Mouse (Mus musculus) layer of hippocampus, postnatal 10 days (tissue): ENCODE data around the gene Gm4559. TPM values are rescaled to one million over a fixed set of nuclear protein-coding genes. Genes with fewer than 3 reads are reported as not detected.
"Not testable (repeated sequence)": the region's sequence is repeated elsewhere in the genome, so short reads cannot be mapped to it uniquely, and the experiment has no call there.

Experiments
- DNase-seq, 2 experiments: peaks; one replicate each; pipeline ENCODE4 v3.0.0; 2021; ENCODE audit warnings: low spot score in 2 of 2
- long read RNA-seq: library from polyadenylated mRNA; stranded (forward); transcript quantifications from one replicate; pipeline ENCODE4 v2.0.0, GENCODE M21; 2023
- total RNA-seq, 2 experiments: library from RNA; stranded (reverse); gene quantifications; 2 replicates each; pipeline ENCODE4 v1.2.3; 2021

Gm4559 gene
- not detected for total RNA-seq
- long read RNA-seq = 0 reads

DNA sequence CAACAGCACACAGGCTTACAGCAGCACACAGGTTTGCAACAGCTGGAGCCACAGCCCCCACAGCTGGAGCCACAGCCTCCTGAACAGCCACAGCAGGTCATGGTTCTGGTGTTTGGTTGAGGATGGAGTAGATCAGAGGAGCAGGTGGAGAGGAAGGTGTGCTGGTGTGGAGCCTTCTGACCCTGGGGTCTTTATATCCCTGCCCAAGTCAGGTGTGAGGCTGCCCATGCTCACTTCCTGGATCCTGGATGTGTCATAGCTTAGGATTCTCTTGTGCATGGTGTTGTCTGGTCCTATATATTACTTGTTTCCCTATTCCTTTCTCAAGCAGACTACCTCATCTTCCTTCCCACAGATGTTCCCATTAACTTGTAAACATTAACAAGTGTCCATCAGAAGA lies at the start of gene Gm4559:
TSS of gene Gm4559 (minus strand) at position 101 of the 400 bp plus-strand sequence.
- not testable (repeated sequence) for DNase-seq

- DNase-seq = no peak
Measured at GRCm38 (mm10) chr7:142323396-142324117, 49.4 kb upstream of the Gm4559 start.

- no peak for DNase-seq
Measured at GRCm38 (mm10) chr7:142322641-142323040, 48.5 kb upstream of the Gm4559 start.

- DNase-seq = not testable (repeated sequence)
Measured at GRCm38 (mm10) chr7:142321637-142322306, 47.6 kb upstream of the Gm4559 start.

DNA sequence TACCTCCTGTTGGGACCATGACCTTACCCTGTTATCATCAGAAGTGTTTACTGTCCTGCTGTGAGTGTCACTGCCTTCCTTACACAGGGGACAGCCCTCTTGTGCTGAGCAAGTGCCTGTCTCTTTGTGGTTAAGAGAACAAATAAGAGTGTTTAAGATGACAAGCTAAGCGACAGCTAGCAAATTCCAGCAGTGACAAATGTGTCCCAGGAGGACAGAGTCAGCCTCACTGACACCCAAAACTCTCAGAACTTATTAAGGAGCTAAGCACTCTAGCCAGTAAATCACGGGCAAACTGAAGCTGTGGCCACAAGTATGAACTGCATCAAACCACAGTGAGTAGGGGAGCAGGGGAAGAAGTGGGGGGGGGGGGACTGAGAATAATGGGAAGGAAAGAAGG lies 46.7 kb upstream of the Gm4559 start:
- no peak for DNase-seq

- no peak for DNase-seq
Measured at GRCm38 (mm10) chr7:142319124-142319523, 45.0 kb upstream of the Gm4559 start.

DNA sequence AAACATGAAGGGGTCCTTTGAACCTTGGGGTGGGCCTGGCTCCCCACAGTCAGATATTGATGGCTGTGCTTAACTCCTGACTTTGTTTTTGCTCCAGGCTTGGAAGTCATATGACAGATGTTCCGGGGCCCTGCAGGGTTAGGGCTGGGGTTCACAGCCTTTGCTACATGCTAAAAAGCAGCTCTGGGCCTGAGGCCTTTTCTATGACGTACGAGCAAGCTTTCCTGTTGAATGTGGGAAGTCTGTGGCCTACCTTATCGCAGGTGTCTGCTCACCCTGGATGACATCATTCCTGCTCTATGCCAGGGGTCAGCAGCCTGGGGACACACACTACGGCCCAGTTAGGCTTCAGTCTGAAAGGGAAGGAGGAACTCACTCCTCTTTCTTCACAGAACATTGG lies 43.1 kb upstream of the Gm4559 start:
- no peak for DNase-seq

GRCm38 (mm10) chr7:142316558-142316957 lies 42.4 kb upstream of the Gm4559 start:
- DNase-seq = peak; percentile 65 to 67

- DNase-seq = no peak
Measured at GRCm38 (mm10) chr7:142314600-142315285, 40.6 kb upstream of the Gm4559 start.

DNA sequence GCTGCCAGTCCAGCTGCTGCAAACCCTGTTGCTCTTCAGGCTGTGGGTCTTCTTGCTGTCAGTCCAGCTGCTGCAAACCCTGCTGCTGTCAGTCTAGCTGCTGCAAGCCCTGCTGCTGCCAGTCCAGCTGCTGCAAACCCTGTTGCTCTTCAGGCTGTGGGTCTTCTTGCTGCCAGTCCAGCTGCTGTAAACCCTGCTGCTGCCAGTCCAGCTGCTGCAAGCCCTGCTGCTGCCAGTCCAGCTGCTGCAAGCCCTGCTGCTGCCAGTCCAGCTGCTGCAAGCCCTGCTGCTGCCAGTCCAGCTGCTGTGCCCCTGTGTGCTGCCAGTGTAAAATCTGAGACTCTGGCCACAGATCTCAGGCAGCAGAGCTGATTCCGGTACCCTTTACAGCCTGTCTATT lies 29.8 kb upstream of the Gm4559 start:
- not testable (repeated sequence) for DNase-seq

GRCm38 (mm10) chr7:142303249-142303648 lies 29.1 kb upstream of the Gm4559 start, which contains the start of gene Krtap5-4:
Gene Krtap5-4, plus strand, starts transcription at chr7:142303549.
- no peak for DNase-seq

DNA sequence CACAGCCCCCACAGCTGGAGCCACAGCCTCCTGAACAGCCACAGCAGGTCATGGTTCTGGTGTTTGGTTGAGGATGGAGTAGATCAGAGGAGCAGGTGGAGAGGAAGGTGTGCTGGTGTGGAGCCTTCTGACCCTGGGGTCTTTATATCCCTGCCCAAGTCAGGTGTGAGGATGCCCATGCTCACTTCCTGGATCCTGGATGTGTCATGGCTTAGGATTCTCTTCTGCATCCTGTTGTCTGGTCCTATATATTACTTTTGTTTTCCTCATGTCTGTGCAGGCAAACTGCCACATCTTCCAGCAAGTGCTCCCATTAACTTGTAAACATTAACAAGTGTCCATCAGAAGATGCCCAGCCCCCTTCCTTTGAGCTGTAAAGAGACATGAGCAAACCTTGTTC lies 22.9 kb upstream of the Gm4559 start, which contains the start of gene Krtap5-1:
TSS of gene Krtap5-1 (minus strand) at position 101 of the 400 bp plus-strand sequence.
- not testable (repeated sequence) for DNase-seq

DNA sequence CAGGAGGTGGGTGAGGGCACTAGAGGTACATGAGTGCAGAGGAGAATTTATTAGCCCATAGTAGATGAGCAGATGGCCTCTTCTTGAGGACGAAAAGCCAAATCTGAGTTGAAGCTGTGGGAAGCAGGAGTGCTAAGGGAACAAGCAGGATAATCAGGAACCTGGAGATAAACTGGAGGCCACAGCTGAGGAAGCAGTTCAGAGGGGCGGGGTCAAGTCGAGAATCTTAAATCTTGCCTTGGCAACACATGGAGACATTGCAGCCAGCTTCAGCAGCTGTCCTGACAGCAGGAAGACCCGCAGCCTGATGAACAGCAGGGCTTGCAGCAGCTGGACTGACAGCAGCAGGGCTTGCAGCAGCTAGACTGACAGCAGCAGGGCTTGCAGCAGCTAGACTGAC lies 21.9 kb upstream of the Gm4559 start:
- DNase-seq = not testable (repeated sequence)

DNA sequence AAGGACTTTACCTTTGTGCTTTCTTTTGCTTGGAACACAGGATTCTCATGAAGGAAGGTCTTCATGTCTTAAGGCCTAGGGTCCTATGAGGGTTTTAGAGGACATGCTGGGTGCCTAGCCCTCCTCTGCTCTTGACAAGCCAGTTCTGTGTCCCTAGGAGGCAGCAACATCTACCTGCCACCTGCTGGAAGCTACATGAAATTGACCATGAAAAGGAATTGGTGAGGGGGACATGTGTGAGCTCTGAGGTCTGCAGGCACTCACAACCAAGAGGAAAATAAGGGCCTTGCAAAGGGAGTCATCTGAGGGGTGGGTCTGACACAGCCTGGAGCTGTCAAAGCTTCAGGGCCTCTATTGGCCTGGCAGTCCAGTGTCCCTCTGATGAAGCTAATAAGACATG lies 21.3 kb upstream of the Gm4559 start:
- no peak for DNase-seq

GRCm38 (mm10) chr7:142293851-142294250 lies 19.7 kb upstream of the Gm4559 start:
- peak in 1 of 2 experiments; percentile 23 for DNase-seq

GRCm38 (mm10) chr7:142285910-142286612 lies 11.9 kb upstream of the Gm4559 start:
- DNase-seq = not testable (repeated sequence)

DNA sequence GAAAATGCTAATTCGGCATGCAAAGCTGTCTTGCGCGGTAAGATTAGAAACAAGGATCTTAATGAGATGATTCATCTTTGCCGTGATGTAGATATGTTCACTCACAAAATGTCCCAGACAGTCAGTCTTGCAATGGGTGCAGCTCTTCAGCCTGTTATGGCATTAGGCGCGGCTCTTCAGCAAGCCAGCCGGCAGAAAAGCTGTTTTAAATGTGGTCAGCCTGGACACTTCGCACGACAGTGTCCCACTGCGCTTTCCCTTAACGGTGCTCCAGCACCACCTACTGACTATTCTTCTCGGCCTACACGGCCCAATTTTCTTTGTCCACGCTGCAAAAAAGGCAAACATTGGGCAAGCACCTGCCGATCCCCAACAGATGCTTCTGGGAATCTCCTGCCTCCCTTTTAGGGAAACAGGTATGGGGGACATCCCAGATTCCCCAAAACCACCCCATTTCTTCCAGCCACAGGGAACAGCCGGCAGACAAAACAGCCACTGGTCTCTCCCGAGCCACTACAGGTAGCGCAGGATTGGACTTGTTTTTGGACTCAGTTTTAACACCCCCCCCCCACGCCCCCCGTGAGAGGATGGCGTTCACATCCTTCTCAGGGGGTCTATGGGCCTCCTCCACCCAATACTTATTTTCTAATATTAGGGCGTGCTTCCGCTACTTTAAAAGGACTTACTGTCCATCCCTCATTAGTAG lies 11.1 kb upstream of the Gm4559 start:
- DNase-seq = peak; percentile 37 to 45

DNA sequence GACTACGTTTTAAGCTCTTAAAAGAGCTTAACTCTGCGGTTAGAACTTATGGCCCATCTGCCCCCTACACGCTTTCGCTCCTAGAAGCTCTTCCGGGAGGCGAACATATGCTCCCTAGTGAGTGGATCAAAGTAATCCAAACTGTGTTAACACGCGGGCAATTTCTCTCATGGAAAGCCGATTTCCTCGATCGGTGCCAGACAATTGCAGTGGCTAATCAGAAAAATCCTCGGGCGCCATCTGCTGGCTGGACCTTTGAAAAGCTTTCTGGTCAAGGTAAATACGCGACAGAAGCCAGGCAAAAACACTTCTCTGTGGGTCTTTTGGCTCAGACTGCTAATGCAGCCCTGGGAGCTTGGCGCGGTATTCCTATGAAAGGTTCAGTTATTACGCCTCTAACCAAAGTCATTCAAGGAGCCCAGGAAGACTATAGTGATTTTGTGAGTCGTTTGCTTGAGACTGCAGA lies 10.5 kb upstream of the Gm4559 start:
- peak; percentile 93 to 95 for DNase-seq

DNA sequence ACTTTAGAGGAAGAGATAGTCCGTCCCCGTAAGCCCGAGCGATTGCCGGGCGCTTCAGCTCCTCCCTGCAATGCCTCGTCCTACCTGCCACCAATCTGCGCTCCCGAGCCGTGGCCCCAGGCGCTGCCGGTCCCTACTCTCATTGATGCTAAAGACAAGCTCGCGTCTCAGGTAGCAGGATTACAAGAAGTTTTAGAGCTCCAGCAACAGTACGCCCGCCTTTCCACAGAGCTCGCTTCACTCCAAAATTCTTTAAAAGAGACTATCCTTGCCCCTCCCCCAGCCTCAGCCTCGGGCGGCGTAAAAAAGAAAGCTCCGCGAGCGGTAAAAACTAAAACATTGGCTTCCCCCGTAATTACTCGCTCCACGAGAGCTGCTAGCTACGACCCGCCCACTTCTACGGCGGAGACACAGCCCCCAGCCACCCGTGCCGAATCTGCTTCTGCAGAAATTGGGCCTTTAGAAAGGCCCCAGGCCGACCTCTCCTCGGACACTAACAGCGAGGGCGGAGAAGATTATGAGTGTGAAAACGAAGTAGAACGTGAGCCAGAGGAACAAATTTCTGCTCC lies 9.9 kb upstream of the Gm4559 start:
- peak; percentile 33 to 51 for DNase-seq

DNA sequence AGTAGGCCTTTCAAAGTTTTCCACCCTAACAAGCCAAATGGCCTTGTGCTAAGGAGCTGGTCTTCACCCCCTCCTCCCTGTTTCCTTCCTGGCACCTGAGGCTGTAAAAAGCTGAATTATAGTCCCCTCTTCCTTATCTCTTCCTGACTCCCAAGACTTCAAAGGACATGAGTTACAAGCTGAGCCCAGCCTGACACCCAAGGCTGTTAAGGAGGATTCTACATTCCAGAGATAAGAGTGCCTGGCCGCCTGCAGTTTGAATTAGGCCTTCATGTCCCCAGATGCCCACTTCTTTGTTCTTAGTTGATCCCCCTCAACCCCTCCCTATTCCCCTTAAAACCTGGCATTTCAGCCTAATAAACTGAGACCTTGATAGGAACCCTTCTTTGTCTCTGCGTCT lies 8.7 kb upstream of the Gm4559 start:
- DNase-seq = not testable (repeated sequence)
